Mouse (Mus musculus): Measurements from ENCODE around the gene Hs6st3.

The Hs6st3 gene

DNA sequence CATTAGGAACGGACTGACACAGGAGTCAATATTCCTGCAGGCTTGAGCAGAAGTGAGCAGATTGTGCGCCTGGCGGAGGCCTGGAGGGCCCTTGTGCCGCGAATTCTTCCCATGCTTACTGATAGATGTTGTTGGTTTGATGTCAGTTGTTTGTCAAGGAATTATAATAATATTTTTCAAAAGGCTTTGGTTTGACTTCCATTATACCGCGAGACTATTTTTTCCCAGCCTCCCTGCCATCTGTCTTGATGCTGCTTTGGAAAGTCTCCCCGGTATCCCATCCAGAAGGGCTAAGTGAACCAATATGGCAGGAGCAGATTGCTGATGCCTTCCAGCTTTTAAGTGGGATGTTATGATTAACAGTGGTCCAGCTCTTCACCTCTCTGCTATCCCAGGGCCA is 651.3 kb downstream of the Hs6st3 start:
- peak; percentile 51 for DNase-seq (ENCODE audit: low read depth, low spot score)

DNA sequence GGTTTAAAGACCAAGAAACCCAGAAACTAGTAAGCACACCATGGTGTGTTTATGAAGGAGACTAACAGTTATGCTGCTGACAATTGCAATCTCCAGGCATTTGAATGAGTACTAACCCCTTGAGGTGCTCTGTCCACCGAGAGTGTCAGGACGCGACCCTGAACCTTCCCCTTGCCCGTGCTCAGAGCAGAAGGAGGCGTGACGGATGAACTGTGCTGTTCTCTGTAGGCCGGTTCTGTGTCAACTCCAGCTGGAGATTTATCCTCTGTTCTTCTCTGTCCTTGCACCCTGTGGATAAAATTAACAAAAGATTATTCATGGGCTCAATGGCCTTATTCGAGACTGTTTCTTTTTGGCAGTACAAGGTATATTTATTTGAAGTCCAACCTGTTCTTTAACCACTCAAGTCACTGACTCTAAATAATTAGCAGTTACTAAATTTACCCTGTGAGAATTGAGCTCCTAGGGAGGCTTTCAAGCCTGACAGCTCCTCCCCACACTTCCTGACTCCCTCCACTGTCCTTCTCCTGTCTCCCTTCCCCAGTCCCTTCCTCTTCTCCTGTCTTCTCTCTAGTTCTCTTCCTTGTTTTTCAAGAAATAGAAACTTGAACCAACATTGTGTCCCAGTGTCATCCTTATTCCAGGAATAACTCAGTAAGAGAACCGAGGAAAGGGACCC is 659.2 kb downstream of the Hs6st3 start:
- peak; percentile 41 for DNase-seq (ENCODE audit: low read depth, low spot score)

DNA sequence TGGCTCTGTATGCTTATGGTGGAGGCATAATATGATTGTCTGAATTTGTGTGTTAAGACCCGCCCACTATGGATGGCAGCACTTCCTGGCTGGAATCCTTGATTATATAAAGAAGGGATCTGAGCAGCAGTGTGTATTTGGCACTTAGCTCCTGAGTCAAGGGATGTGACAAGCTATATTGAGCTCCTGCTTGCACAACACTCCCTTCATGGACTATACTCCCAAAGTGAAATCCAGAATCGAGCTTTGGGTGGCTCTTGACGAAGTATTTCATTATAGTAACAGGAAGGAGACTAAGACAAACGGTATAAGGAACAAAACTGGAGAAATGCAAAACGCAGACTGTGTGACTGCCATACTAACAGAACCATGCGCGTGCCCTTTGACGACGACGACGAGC is 660.4 kb downstream of the Hs6st3 start:
- DNase-seq (ENCODE audit: low read depth, low spot score): peak; percentile 83

DNA sequence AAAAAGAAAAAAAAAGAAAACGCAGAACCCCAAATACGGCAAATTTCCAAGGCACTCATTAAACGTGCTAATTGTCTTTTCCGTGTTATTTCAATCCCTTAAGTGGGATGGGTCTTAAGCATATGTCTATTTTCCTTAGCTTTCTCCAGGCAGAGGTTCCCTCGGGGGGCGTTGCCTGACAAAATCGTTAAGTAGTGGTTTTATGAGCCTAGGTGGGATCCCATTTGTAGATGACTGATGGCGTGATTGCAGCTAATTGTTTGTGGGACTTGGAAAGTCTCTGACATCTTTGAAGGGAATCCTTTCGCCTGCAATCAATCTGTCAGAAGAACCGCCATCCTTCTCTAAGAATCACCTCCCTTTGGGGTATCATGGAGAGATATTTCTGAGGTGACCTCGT is 662.7 kb downstream of the Hs6st3 start:
- no peak for DNase-seq (ENCODE audit: low read depth, low spot score)

- no peak for DNase-seq (ENCODE audit: low read depth, low spot score)
Measured at GRCm38 (mm10) chr14:119813898-119814297, 675.8 kb downstream of the Hs6st3 start.

DNA sequence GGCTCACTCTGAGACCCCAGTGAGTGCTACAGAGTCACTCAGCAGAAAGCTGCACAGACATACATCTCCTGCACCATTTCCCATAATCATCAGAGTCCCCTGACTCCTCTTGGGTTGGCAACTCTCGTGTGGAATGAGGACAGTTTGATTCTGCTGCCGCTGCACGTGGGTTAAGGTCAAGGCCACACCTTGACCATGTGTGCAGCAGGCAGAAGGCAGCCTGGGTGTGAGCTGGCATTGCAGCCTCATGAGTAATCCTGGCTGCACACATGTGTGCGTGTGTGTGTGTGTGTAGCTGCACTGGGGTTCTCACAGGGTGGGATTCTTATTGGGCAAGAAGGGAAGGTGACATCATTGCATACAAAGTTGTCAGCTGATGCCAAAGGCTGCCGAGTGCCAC is 677.5 kb downstream of the Hs6st3 start:
- DNase-seq (ENCODE audit: low read depth, low spot score): no peak

GRCm38 (mm10) chr14:119820562-119820961 is 682.4 kb downstream of the Hs6st3 start:
- DNase-seq (ENCODE audit: low read depth, low spot score): peak; percentile 40

DNA sequence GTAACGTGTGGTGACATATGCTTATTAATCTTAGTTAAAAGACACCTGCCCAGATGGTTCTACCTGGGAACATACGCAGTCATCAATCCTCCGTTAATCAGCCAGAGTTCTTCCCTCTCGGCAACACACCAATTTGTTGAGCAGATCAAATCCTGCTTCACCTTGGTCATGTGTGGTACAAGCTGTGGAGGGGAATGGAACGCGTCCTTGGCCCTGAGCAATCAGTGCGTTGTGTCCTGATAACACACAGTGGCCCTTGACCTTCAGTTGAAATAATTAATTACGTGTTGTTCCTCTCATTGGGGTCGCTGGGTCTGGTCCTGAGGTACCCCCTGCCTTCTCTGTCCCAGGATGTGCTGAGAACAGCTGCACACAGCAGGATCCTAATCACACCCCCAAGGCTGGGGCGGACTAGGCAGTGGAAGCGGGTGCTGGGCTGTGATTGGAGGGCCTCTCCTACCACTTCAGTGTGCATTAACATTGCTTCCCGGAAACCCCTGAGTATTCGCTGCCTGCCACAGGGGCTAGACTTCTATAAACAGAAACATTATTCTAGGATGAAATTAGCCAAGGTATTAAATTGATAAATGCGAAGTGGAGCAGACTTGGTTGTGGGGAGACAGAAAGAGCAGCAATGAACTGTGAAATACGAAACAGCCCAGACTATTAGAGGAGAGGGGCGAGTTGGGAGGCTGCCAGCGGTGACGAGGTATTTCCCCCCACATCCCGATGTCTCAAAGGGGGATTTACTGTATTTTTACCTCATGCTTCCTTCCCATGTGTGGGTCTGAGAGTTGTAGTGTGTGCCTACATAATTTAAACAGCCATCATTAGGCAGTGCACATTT is 693.2 kb downstream of the Hs6st3 start:
- no peak for DNase-seq (ENCODE audit: low read depth, low spot score)

GRCm38 (mm10) chr14:119832012-119832325 is 693.8 kb downstream of the Hs6st3 start:
- no peak for DNase-seq (ENCODE audit: low read depth, low spot score)

- no peak for DNase-seq (ENCODE audit: low read depth, low spot score)
Measured at GRCm38 (mm10) chr14:119832940-119833339, 694.8 kb downstream of the Hs6st3 start.

DNA sequence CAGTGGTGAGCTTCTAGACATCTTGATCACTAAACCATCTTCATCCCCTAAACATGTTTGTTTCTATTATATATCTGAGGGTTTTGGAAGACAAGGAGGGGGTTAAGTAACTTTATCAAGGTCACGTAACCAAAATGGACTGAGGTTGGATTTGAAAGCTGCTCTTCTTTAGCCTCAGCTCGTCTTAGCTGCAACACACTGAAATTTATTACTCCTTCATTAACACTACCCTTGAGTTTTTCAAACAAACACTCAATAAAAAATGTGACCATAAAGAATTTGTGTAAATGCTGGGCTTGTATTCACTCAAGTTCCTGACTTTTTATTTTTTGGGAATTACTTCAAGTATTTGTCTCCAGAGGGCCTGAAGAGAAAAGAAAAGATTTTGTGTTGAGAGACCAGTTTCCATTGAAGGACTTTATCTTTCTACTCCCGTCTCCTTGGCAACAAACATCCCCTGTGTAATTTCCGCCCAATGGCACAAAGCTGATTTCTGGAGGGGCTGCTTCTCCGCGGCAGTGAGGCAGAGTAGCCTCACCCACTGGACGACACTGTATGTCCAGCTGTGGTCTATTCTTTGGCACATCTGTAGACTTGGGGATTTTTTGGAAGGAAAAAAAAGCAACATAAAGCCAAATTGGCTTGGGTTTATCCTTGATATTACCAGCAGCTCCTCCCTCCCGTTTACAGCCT is 696.0 kb downstream of the Hs6st3 start:
- DNase-seq (ENCODE audit: low read depth, low spot score): no peak

GRCm38 (mm10) chr14:119836051-119836450 is 697.9 kb downstream of the Hs6st3 start:
- no peak for DNase-seq (ENCODE audit: low read depth, low spot score)

DNA sequence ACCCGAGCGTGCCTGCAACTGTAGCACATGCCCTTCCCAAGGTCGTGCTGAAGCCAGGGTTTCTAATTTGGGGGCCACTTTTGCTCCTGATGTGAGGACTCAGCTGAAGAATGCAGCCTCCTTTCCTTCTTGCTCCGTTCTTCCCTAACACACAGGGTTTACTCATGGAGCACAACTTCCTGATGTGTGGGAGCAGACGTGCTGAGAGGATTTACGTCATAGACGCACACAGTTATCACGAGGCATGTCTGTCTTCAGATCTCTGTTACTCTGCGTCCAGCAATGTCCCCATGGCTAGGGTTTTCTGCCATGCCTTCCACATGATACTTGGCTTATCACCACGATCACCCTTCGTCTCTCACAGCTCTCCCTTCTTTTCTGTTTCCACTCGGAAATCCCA is 709.4 kb downstream of the Hs6st3 start:
- DNase-seq (ENCODE audit: low read depth, low spot score): peak; percentile 59

GRCm38 (mm10) chr14:119848759-119849298 is 710.7 kb downstream of the Hs6st3 start:
- DNase-seq (ENCODE audit: low read depth, low spot score): no peak

DNA sequence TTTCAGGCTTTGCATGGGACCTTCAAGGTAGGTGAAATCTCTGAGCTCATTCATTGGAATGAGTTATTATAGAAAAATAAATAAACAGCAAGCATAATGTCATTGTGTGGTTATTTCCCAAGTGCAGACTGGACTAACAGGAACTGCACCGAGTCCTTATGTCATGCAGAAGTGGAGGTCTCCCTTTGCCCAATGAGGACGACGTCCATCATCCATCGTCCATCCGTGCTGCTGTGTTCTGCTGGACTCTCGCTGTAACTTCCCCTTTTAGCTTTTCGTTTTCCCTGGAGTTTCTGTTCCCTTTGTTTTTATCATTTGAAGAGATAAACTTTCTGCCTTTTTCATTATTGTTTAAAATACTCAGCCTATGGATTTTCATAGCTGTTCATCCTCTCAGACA is 711.2 kb downstream of the Hs6st3 start:
- DNase-seq (ENCODE audit: low read depth, low spot score): no peak

DNA sequence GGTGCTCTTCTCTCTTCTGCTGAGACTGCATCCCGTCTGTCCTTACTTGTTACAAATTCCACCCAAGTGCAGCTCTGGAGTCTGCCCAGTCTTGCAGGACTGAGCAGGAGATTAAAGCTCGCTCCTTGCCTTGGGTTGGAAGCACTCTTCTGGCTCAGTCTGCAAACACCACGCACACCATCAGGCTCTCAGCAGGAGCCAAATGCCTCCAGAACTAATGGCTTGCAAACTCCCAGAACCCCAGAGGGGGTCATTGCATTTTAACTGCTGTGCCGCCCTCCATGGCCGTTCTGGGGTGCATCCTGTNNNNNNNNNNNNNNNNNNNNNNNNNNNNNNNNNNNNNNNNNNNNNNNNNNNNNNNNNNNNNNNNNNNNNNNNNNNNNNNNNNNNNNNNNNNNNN is 714.0 kb downstream of the Hs6st3 start:
- peak; percentile 82 for DNase-seq (ENCODE audit: low read depth, low spot score)

DNA sequence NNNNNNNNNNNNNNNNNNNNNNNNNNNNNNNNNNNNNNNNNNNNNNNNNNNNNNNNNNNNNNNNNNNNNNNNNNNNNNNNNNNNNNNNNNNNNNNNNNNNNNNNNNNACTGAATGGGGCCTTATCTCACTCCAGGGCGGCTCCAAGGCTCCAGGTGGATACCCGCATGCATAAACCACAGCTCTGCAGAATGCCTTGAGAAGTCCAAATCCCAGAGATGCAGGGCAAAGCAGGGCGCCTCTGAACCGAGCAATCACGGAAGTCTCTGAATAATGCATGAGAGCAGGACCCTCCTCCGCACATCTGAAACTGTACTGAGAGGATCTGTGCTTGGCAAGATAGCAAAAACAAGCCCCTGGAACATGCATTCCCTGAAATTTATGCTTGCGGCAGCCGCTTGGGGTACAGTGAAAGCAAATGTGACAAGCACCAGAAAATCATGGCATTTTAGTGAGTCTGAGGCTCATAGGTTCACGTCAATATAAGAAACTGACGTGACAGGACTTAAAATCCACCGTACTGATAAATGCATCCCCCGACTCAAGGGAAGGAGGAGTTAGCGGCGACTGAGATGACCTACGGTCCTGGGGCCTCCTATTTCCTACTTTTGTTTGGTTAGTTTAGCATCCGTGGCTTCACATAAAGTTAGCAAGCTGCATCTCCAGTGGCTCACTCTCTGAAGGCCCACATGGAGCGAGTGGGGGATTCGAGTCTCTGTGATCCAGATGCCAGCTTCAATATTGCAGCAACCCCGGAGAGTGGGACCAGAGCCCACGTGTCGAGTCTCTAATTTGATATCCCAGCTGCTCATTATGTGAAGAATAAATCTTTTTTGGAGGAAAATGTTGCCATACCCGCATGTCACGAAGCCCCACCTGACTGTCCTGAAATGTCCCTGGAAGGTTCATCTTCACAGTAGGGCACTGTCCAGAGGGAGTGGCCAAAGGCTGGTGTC is 719.5 kb downstream of the Hs6st3 start:
- peak; percentile 80 for DNase-seq (ENCODE audit: low read depth, low spot score)

DNA sequence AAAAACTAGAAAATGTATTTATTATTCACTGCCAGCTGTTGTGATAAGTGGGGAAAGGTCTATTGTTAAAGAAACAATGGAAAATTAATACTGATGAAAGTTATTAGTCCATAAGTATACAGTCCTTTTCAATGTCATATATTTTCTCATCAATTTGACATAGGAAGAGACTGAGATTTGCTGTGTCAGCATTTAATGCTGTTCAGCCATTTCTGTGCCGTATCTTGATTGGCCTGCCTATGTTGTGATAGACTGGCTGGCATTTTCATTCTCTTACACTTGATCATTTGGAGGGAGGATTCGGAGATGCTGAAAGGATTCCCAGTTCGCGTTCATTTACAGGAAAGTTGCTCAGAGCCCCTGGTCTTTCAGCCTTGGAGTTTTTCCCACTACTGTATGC is 735.5 kb downstream of the Hs6st3 start:
- DNase-seq (ENCODE audit: low read depth, low spot score): no peak

DNA sequence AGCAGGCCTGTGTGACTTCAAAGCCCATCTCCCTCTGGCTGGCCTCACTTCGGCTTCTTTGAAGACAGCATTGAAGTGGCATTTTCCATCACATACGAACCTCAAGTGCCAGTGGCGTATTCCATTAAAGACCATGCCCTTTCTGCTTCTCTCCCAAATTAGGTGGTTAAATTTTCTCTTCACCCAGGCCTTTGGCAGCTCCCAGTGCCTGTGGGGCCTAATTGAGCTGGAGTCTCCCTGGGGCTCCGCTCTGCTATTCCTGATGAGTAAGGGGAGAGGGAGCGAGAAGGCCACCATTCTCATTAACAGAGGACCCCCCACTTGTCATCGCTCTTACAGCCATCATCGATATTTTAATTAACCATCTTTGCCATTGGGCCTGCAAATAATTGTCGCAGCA is 754.8 kb downstream of the Hs6st3 start:
- DNase-seq (ENCODE audit: low read depth, low spot score): no peak

- no peak for DNase-seq (ENCODE audit: low read depth, low spot score)
Measured at GRCm38 (mm10) chr14:119895097-119895496, 757.0 kb downstream of the Hs6st3 start.

GRCm38 (mm10) chr14:119895765-119896465 is 757.8 kb downstream of the Hs6st3 start:
- DNase-seq (ENCODE audit: low read depth, low spot score): peak; percentile 23

All from brain, adult 2 months (tissue).